Mouse (Mus musculus): Measurements from ENCODE around the gene Ifnz.
"Not testable (repeated sequence)": the region's sequence is repeated elsewhere in the genome, so short reads cannot be mapped to it uniquely, and the experiment has no call there.

GRCm38 (mm10) chr4:88781831-88782230 is at the start of gene Ifnz:
- not testable (repeated sequence) for TF ChIP-seq CTCF (conservative IDR thresholded peaks at IDR 0.05; ENCODE audit: insufficient read depth, insufficient read length, low read depth, low read length); POLR2A (IDR thresholded peaks at IDR 0.05; ENCODE audit: low read depth, low read length)

All from kidney, adult 2 months (tissue).